Mouse (Mus musculus) ES-E14 (cell line): ENCODE measurements around the gene Dlx3.

ENCODE experiments used
- HCFC1 ChIP-seq: IDR thresholded peaks from 2 replicates; pipeline ENCODE4 v1.6.1; 2012; ENCODE audit warnings: low read length, inconsistent platforms, borderline replicate concordance; ENCODE audit not compliant: insufficient read depth
- MAFK ChIP-seq: IDR thresholded peaks from 2 replicates; pipeline ENCODE4 v1.6.1; 2014; ENCODE audit warnings: mild to moderate bottlenecking, low read depth, low read length, inconsistent platforms; ENCODE audit not compliant: insufficient read depth

DNA sequence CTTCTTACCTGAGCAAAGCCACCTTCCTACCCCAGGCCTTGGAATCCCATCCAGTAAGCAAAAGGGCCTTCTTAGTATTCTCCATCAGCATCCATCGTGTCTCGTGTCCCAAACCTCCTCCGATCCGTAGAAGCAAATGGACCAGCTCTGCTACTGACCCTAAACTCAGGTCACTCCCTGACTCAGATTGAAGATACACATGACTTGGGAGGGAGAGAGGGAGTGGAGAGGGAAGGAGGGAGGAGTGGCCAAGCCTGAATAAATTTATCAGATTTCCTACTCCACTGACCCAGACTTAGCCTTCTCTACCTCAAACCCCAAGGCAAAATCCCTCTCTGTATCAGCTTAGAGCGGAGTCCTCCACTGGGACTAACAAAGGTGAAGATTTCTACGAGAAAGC lies 39.1 kb upstream of the Dlx3 start:
- no peak for TF ChIP-seq HCFC1
- TF ChIP-seq MAFK: no peak
